Mouse (Mus musculus) MEL (cell line): ENCODE measurements around the gene Med27. TPM values are rescaled to one million over a fixed set of nuclear protein-coding genes. Genes with fewer than 3 reads are reported as not detected.

Experiments
- DNase-seq: peaks from one replicate; pipeline ENCODE4 v3.0.0; 2011; ENCODE audit warnings: low read depth, low spot score
- H3K27ac ChIP-seq: 2 replicates; pipeline ENCODE4 v1.5.1; 2012; ENCODE audit warnings: low read depth, mild to moderate bottlenecking, control low read depth, low read length, moderate library complexity; ENCODE audit not compliant: control insufficient read depth
- H3K27me3 ChIP-seq, 2 experiments: fragments of 150-350 bp in 1 of 2; sonication (generic) in 1 of 2; 2 replicates each; pipeline ENCODE4 v1.6.1; 2012; ENCODE audit warnings: low read length in 2 of 2, mild to moderate bottlenecking in 2 of 2, improper control_type of control experiment in 1 of 2, moderate library complexity in 1 of 2; ENCODE audit not compliant: insufficient read depth in 2 of 2, control insufficient read depth in 1 of 2
- H3K36me3 ChIP-seq, 2 experiments: 2 replicates each; pipeline ENCODE4 v1.6.1; 2012 to 2014; ENCODE audit warnings: low read length in 2 of 2, improper control_type of control experiment in 1 of 2, inconsistent platforms in 1 of 2, mild to moderate bottlenecking in 1 of 2; ENCODE audit not compliant: insufficient read depth in 2 of 2, control insufficient read depth in 1 of 2
- H3K4me1 ChIP-seq, 2 experiments: fragments of 150-350 bp in 1 of 2; sonication (generic) in 1 of 2; 2 replicates each; pipeline ENCODE4 v1.6.1; 2012; ENCODE audit warnings: low read length in 2 of 2, improper control_type of control experiment in 1 of 2, mild to moderate bottlenecking in 1 of 2; ENCODE audit not compliant: insufficient read depth in 2 of 2, control insufficient read depth in 1 of 2
- H3K4me3 ChIP-seq, 2 experiments: fragments of 150-350 bp in 1 of 2; sonication (generic) in 1 of 2; 2 replicates each; pipeline ENCODE4 v1.5.1; 2012; ENCODE audit warnings: low read depth in 2 of 2, low read length in 2 of 2, mild to moderate bottlenecking in 2 of 2, moderate library complexity in 2 of 2, control low read depth in 1 of 2, improper control_type of control experiment in 1 of 2; ENCODE audit not compliant: control insufficient read depth in 1 of 2, insufficient read depth in 1 of 2
- H3K79me2 ChIP-seq: 2 replicates; pipeline ENCODE4 v1.6.1; 2012; ENCODE audit warnings: mild to moderate bottlenecking, low read length, moderate library complexity; ENCODE audit not compliant: control insufficient read depth, poor library complexity, insufficient read depth
- H3K9ac ChIP-seq: 2 replicates; pipeline ENCODE4 v1.6.1; 2012; ENCODE audit warnings: low read depth, mild to moderate bottlenecking, control low read depth, low read length, moderate library complexity; ENCODE audit not compliant: control insufficient read depth, poor library complexity, severe bottlenecking
- H3K9me3 ChIP-seq: fragments of 150-350 bp; sonication (generic); replicated peaks from 2 replicates; pipeline ENCODE4 v1.6.1; 2012; ENCODE audit warnings: mild to moderate bottlenecking, low read length, improper control_type of control experiment, moderate library complexity; ENCODE audit not compliant: insufficient read depth
- BHLHE40 ChIP-seq: IDR thresholded peaks from 2 replicates; pipeline ENCODE4 v1.6.1; 2012; ENCODE audit warnings: low read depth, mild to moderate bottlenecking, inconsistent platforms, low read length, improper control_type of control experiment, borderline replicate concordance
- CHD1 ChIP-seq: IDR thresholded peaks from 2 replicates; pipeline ENCODE4 v1.6.1; 2012; ENCODE audit warnings: low read depth, mild to moderate bottlenecking, inconsistent platforms, low read length, improper control_type of control experiment
- E2F4 ChIP-seq: IDR thresholded peaks from 2 replicates; pipeline ENCODE4 v1.6.1; 2011; ENCODE audit warnings: low read depth, low read length, improper control_type of control experiment, borderline replicate concordance
- ELF1 ChIP-seq: IDR thresholded peaks from 2 replicates; pipeline ENCODE4 v1.6.1; 2014; ENCODE audit warnings: low read depth, mild to moderate bottlenecking, inconsistent platforms, low read length, improper control_type of control experiment, moderate library complexity
- EP300 ChIP-seq, 2 experiments: IDR thresholded peaks; 2 replicates each; pipeline ENCODE4 v1.6.1; 2011; ENCODE audit warnings: improper control_type of control experiment in 2 of 2, low read length in 2 of 2, low read depth in 1 of 2, mild to moderate bottlenecking in 1 of 2
- ETS1 ChIP-seq: IDR thresholded peaks from 2 replicates; pipeline ENCODE4 v1.6.1; 2012; ENCODE audit warnings: low read depth, mild to moderate bottlenecking, inconsistent platforms, low read length, improper control_type of control experiment, moderate library complexity
- GATA1 ChIP-seq: IDR thresholded peaks from 2 replicates; pipeline ENCODE4 v1.6.1; 2011; ENCODE audit warnings: low read depth, low read length, improper control_type of control experiment
- HCFC1 ChIP-seq: IDR thresholded peaks from 2 replicates; pipeline ENCODE4 v1.6.1; 2012; ENCODE audit warnings: low read depth, mild to moderate bottlenecking, inconsistent platforms, low read length, improper control_type of control experiment, moderate library complexity
- JUND ChIP-seq: IDR thresholded peaks from 2 replicates; pipeline ENCODE4 v1.6.1; 2011; ENCODE audit warnings: low read depth, mild to moderate bottlenecking, improper control_type of control experiment, low read length
- MAFK ChIP-seq: IDR thresholded peaks from 2 replicates; pipeline ENCODE4 v1.6.1; 2011; ENCODE audit warnings: low read depth, mild to moderate bottlenecking, low read length, improper control_type of control experiment, borderline replicate concordance
- MAX ChIP-seq: IDR thresholded peaks from 2 replicates; pipeline ENCODE4 v1.6.1; 2011; ENCODE audit warnings: low read length, improper control_type of control experiment
- MAZ ChIP-seq: IDR thresholded peaks from 2 replicates; pipeline ENCODE4 v1.6.1; 2012; ENCODE audit warnings: low read depth, mild to moderate bottlenecking, inconsistent platforms, low read length, improper control_type of control experiment
- MEF2A ChIP-seq: IDR thresholded peaks from 2 replicates; pipeline ENCODE4 v1.6.1; 2014; ENCODE audit warnings: low read depth, mild to moderate bottlenecking, inconsistent platforms, low read length, improper control_type of control experiment; ENCODE audit not compliant: poor library complexity, insufficient replicate concordance, severe bottlenecking; ENCODE audit errors: extremely low read depth
- MXI1 ChIP-seq: IDR thresholded peaks from 2 replicates; pipeline ENCODE4 v1.6.1; 2011; ENCODE audit warnings: mild to moderate bottlenecking, low read depth, low read length, improper control_type of control experiment
- NELFE ChIP-seq: IDR thresholded peaks from 2 replicates; pipeline ENCODE4 v1.6.1; 2011; ENCODE audit warnings: low read depth, low read length, improper control_type of control experiment
- NRF1 ChIP-seq: IDR thresholded peaks from 2 replicates; pipeline ENCODE4 v1.6.1; 2014; ENCODE audit warnings: low read depth, mild to moderate bottlenecking, inconsistent platforms, low read length, improper control_type of control experiment, moderate library complexity; ENCODE audit not compliant: poor library complexity, insufficient read depth, severe bottlenecking
- POLR2AphosphoS2 ChIP-seq: IDR thresholded peaks from 2 replicates; pipeline ENCODE4 v1.6.1; 2011; ENCODE audit warnings: low read length, improper control_type of control experiment
- POLR2AphosphoS5 ChIP-seq: IDR thresholded peaks from 2 replicates; pipeline ENCODE4 v1.6.1; 2012; ENCODE audit warnings: low read depth, borderline replicate concordance, mild to moderate bottlenecking, inconsistent platforms, low read length, moderate library complexity, mixed read lengths
- RAD21 ChIP-seq: IDR thresholded peaks from 2 replicates; pipeline ENCODE4 v1.6.1; 2011; ENCODE audit warnings: mild to moderate bottlenecking, low read depth, low read length, improper control_type of control experiment
- RCOR1 ChIP-seq: IDR thresholded peaks from 2 replicates; pipeline ENCODE4 v1.6.1; 2012; ENCODE audit warnings: low read depth, mild to moderate bottlenecking, inconsistent platforms, low read length, improper control_type of control experiment
- SIN3A ChIP-seq: IDR thresholded peaks from 2 replicates; pipeline ENCODE4 v1.6.1; 2012; ENCODE audit warnings: low read length, improper control_type of control experiment, inconsistent platforms
- TAL1 ChIP-seq: IDR thresholded peaks from 2 replicates; pipeline ENCODE4 v1.6.1; 2012; ENCODE audit warnings: mild to moderate bottlenecking, inconsistent platforms, low read length, moderate library complexity, mixed read lengths
- TBP ChIP-seq: IDR thresholded peaks from 2 replicates; pipeline ENCODE4 v1.8.0; 2011; ENCODE audit warnings: low read depth, low read length, improper control_type of control experiment
- TCF12 ChIP-seq: IDR thresholded peaks from 2 replicates; pipeline ENCODE4 v1.6.1; 2014; ENCODE audit warnings: low read depth, mild to moderate bottlenecking, inconsistent platforms, low read length, improper control_type of control experiment, moderate library complexity
- UBTF ChIP-seq: IDR thresholded peaks from 2 replicates; pipeline ENCODE4 v1.6.1; 2012; ENCODE audit warnings: low read depth, mild to moderate bottlenecking, inconsistent platforms, low read length, improper control_type of control experiment, moderate library complexity, borderline replicate concordance; ENCODE audit not compliant: insufficient read depth
- USF2 ChIP-seq, 2 experiments: IDR thresholded peaks; 2 replicates each; pipeline ENCODE4 v1.6.1; 2011 to 2012; ENCODE audit warnings: improper control_type of control experiment in 2 of 2, low read length in 2 of 2, borderline replicate concordance in 1 of 2, inconsistent platforms in 1 of 2, low read depth in 1 of 2, mild to moderate bottlenecking in 1 of 2; ENCODE audit not compliant: insufficient read depth in 1 of 2
- ZNF384 ChIP-seq: IDR thresholded peaks from 2 replicates; pipeline ENCODE4 v1.6.1; 2012; ENCODE audit warnings: low read depth, mild to moderate bottlenecking, inconsistent platforms, low read length, improper control_type of control experiment
- polyA plus RNA-seq, 2 experiments: library from polyadenylated mRNA; stranded (reverse) in 1 of 2; unstranded in 1 of 2; fragments of >175 nt in 1 of 2; fragments of >200 nt in 1 of 2; gene quantifications; 2 replicates each; pipeline versions ENCODE4 v1.2.1 to v1.2.4; 2012; ENCODE audit warnings: low replicate concordance in 2 of 2, low read depth in 1 of 2; ENCODE audit not compliant: insufficient read length in 2 of 2, insufficient read depth in 1 of 2, missing spikeins in 1 of 2
- total RNA-seq: library from RNA; depleted of rRNA; stranded (reverse); fragments of 300-350 nt; gene quantifications from 2 replicates; pipeline ENCODE4 v1.2.3, GENCODE M21; 2012

Gene Med27
- total and polyA plus RNA-seq, 3 experiments = 46.3 to 46.9 TPM; not detected in 1

DNA sequence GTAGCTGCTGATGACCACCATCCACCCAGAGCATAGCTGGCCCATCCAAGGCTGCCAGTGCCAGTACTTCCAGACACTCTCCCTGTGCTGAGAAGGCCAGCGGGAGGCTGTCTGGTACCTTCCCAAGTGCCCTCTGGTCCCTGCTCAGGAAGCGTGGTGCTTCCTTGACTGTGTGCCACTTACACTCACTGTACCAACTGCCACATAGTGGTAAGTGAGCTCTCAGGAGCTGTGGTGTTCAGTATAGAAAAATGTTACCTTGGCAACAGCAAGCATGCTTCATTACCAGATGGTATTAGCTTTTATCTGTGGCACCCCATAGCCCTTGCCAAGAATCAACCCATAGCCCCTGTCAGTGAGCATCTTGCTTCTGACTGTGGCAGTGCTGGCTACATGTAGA lies 148.7 kb downstream of the Med27 start:
- Histone ChIP-seq H3K4me3 (no peak overlapping the region), H3K4me1 (no peaks in the 10 kb centered on the region), H3K9ac (no peak overlapping the region), H3K79me2 (no peaks in the 10 kb centered on the region), H3K9me3 (no peaks in the 10 kb centered on the region), H3K27ac (no peak overlapping the region), H3K36me3 (no peaks in the 10 kb centered on the region), H3K27me3 (no peaks in the 10 kb centered on the region)
- no peak for DNase-seq
- no peak for TF ChIP-seq RAD21
- no peak for TF ChIP-seq MAX
- no peak for TF ChIP-seq CHD1
- TF ChIP-seq SIN3A = no peak
- TF ChIP-seq TAL1 = no peak
- no peak for TF ChIP-seq MXI1
- TF ChIP-seq MEF2A = no peak
- no peak for TF ChIP-seq ZNF384
- no peak for TF ChIP-seq RCOR1
- no peak for TF ChIP-seq ETS1
- no peak for TF ChIP-seq ELF1
- TF ChIP-seq E2F4 = no peak
- no peak for TF ChIP-seq NRF1
- no peak for TF ChIP-seq MAZ
- no peak for TF ChIP-seq USF2 (IDR thresholded peaks at IDR 0.05; ENCODE audit: borderline replicate concordance in 1 of 2, insufficient read depth in 1 of 2, low read depth in 1 of 2, low read length in 2 of 2)
- no peak for TF ChIP-seq NELFE
- no peak for TF ChIP-seq POLR2AphosphoS2
- no peak for TF ChIP-seq UBTF

DNA sequence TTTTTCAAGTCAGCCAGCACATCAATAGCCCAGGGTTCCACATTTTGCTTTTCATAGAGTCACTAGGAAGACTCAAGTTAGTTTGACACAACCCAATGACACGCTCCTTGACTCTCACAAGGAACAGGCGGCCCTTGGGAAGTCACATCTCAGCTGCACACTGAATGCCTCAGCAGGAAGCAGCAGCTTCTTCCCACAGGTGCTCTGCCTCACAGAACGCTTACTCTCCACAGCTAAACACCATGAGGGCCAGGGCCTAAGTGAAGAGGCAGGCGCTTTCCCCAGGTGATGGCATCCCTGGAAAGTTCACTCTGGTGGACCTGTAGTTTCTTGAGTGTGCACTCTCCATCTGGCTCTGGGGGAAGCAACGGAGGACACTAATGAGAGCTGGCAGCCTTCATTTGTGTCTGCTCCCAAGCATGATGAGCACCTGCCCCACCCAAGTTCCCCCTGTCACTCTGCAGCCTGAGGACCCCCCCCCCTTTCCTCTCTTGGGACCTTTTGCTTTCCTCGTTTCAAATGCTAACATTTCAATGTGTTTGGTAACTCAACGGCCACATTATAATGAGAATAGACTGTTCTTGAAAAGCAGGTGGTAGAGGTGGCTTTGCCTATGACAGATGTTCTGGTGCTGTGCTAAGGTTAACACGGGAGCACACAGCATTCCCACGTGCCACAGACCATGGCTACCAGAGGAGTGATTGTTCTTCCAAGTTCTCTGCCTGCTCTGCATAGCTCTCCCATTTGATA lies 154.2 kb downstream of the Med27 start:
- H3K4me3 ChIP-seq = no peak overlapping the region
- no peaks in the 10 kb centered on the region for H3K4me1 ChIP-seq
- H3K9me3 ChIP-seq = no peaks in the 10 kb centered on the region
- H3K27me3 ChIP-seq = no peaks in the 10 kb centered on the region
- H3K9ac ChIP-seq = no peak overlapping the region
- H3K36me3 ChIP-seq = no peaks in the 10 kb centered on the region
- H3K79me2 ChIP-seq = no peaks in the 10 kb centered on the region
- DNase-seq = no peak
- H3K27ac ChIP-seq = no peak overlapping the region
- TF ChIP-seq BHLHE40 = no peak
- no peak for TF ChIP-seq RAD21
- no peak for TF ChIP-seq MXI1
- TF ChIP-seq JUND = no peak
- TF ChIP-seq NELFE = no peak
- no peak for TF ChIP-seq ZNF384
- no peak for TF ChIP-seq EP300 (IDR thresholded peaks at IDR 0.05; ENCODE audit: low read depth in 1 of 2, low read length in 2 of 2)
- TF ChIP-seq POLR2AphosphoS2 = no peak
- TF ChIP-seq ETS1 = no peak
- no peak for TF ChIP-seq POLR2AphosphoS5
- TF ChIP-seq UBTF = no peak
- no peak for TF ChIP-seq TCF12
- no peak for TF ChIP-seq USF2 (IDR thresholded peaks at IDR 0.05; ENCODE audit: borderline replicate concordance in 1 of 2, insufficient read depth in 1 of 2, low read depth in 1 of 2, low read length in 2 of 2)
- no peak for TF ChIP-seq MAFK
- no peak for TF ChIP-seq HCFC1
- no peak for TF ChIP-seq TBP
- no peak for TF ChIP-seq GATA1
